Mouse (Mus musculus): Measurements from ENCODE around the gene Ankrd6. TPM values are rescaled to one million over a fixed set of nuclear protein-coding genes. Genes with fewer than 3 reads are reported as not detected.

The Ankrd6 gene
- total RNA-seq, 4 experiments from 2014 or later, result 3.8 to 5.9 (median 4.8) TPM

DNA sequence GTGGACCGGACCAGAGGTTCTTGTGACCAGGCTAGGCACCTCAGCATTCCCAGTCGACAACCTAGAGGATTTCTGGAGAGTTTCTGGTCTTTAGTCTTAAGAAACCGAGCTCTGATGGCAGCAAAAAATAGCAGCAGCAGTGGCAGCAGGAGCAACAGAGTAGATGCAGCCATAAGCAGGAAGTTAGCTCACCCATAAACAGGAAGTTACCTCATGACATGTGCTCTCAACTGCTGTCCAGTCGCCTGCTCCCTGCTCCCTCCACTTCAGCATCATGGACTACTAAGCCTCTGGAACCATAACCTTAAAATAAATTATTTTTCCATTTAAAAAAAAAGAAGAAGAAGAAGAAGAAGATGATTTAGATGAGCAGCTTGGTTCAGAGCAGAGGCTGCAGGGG is 161.6 kb downstream of the Ankrd6 start:
- DNase-seq (ENCODE audit: low spot score in 2 of 2), result no peak

DNA sequence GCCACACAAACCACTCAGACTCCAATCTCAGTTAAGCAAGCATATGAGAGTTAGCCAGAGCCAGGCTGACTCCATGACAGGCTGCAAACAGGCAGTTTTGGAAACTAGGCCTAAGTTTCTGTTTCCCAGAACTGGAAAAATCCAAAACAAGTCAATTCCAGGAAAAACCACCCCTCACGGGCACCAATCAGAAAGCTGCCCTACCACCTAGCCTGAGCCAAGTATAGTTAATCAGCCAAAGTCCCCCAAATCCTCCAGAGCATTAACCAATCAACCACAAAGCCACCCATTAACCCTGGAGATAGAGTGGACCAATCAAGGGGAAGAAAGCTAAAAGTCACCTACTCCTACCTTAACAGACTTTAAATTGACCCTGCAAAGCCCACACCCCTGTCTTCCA is 163.5 kb downstream of the Ankrd6 start:
- no peak for DNase-seq (ENCODE audit: low spot score in 2 of 2)

DNA sequence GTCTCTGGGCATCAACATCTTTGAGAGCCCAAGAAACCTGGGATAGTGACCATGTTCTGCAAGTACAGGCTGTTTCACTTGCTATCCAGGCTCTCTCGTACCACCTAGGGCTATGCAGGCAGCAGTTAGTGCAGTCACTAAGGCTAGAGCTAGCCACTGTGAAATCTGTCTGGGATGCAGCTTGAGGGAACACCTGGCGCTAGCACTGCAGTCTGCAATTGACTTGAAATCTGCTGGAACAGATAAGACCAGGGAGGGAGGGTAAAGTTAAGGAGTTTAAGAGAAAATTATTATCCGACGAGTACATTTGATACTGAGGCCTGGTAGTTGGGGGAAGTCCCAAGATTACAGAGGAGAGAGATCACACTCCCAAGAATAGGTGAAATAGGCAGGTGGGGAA is 170.6 kb downstream of the Ankrd6 start:
- no peak for DNase-seq (ENCODE audit: low spot score in 2 of 2)

DNA sequence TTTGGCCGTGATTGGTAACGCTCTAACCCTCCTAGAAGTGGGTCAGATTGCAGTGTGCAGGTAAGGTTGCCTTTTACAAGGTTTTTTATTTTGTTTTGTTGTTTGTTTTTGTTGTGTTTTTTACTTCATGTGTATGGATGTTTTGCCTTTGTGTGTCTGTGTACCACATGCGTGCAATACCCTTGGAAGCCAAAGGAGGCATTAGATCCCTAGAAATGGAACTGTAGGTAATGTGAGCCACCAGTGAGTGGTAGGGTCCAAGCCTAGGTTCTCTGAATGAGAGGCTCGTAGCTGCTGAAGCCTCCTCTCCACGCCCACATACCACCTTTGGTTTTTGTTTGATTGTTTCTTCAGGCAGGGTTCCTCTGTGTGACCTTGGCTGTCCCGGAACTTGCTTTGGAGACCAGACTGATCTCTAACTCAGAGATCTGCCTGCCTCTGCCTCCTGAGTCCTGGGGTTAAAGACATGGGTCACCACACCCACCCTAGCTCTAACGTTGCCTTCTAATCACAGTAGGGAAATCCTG is 180.3 kb downstream of the Ankrd6 start:
- DNase-seq (ENCODE audit: low spot score in 2 of 2), result no peak

DNA sequence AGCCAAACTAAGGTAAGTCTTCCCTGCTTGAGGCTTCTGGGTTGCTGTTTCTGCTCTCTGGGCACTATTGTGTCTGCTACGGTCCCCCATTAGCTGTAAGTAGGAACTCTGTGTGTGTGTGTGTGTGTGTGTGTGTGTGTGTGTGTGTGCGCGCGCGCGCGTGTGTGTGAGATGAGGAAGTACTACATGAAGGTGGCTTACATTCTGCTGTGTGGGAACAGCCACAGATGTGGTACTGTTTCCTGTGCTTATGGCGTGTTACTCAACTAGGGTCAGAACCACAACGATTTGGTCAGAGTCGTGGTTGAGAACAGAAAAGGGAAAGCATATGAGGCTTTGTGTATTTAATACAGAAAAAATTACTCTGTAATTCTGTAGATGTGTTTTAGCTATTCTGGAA is 182.6 kb downstream of the Ankrd6 start:
- no peak for DNase-seq (ENCODE audit: low spot score in 2 of 2)

DNA sequence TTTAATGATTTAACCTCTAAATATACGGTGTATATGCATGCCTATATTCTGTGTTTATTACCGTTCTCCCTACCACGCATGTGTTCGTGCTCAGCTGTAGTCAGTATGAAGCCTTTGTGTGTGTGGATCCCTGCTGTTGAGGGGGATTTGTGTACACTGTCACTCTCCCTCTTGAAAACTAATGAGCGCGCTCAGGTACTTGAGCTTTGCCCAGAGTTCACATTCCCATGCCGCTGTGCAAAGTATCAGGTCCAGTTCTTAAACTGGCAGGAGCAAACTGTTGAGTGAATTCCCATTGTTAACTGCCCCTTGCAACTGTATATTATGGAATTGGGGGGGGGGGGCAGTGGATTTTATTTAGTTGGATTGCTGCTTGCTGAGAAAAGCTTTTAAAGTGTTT is 183.2 kb downstream of the Ankrd6 start:
- DNase-seq (ENCODE audit: low spot score in 2 of 2), result no peak

DNA sequence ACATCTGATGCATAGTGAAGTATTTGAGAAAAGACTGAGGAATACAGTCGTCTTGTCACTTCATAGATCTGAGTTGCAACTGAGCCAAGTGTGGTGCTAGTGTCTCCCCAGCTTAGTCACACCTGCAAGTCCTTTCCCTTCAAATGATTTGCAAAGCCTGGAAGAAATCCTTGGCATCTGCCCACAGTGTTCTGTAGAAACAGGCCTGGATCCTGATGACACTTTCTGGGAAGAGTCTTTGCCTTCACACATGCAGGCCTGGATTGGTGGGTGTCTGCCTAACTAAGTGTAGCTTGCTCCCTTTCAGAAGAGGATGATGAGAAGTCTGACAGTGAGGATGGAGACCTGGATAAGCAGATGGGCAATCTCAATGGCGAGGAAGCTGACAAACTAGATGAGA is 193.2 kb downstream of the Ankrd6 start:
- no peak for DNase-seq (ENCODE audit: low spot score in 2 of 2)

Other genes with a start within 250 kb of the Ankrd6 start
- 10 to 100 TPM; 15.1 to 23.3 (median 19.8) TPM for gene Lyrm2, start 150.6 kb downstream of the Ankrd6 start, total RNA-seq (2022)
- gene Rragd, start 32.2 kb upstream of the Ankrd6 start, total RNA-seq (2022), result 100 to 1,000 TPM; 200 to 232 (median 207) TPM
- 10 to 100 TPM; 43.6 to 53.6 (median 49.1) TPM for gene Ube2j1, start 80.6 kb upstream of the Ankrd6 start, total RNA-seq (2022)
- gene Gabrr2, start 112.2 kb upstream of the Ankrd6 start, total RNA-seq (2022), result 1 to 10 TPM; 1.4 to 2.2 (median 1.9) TPM
- under 1 TPM in 3 of 4 experiments, not detected in 1; 0.13 to 0.31 (median 0.20) TPM for gene Gabrr1, start 181.7 kb upstream of the Ankrd6 start, total RNA-seq (2022)
- gene Pm20d2, start 238.9 kb upstream of the Ankrd6 start, total RNA-seq (2022), result 10 to 100 TPM; 31.5 to 42.9 (median 34.1) TPM